Mouse (Mus musculus) ovary, adult 2 months (tissue): ENCODE measurements around the gene Syt3. TPM values are rescaled to one million over a fixed set of nuclear protein-coding genes. Genes with fewer than 3 reads are reported as not detected.

Experiments
- polyA plus RNA-seq: library from polyadenylated mRNA; depleted of rRNA; stranded (reverse); fragments of >200 nt; gene quantifications from 2 replicates; pipeline ENCODE4 v1.2.3, GENCODE M21; 2012; rRNA removed

The Syt3 gene
- 5.9 and 6.5 TPM in 2 replicates for polyA plus RNA-seq

DNA sequence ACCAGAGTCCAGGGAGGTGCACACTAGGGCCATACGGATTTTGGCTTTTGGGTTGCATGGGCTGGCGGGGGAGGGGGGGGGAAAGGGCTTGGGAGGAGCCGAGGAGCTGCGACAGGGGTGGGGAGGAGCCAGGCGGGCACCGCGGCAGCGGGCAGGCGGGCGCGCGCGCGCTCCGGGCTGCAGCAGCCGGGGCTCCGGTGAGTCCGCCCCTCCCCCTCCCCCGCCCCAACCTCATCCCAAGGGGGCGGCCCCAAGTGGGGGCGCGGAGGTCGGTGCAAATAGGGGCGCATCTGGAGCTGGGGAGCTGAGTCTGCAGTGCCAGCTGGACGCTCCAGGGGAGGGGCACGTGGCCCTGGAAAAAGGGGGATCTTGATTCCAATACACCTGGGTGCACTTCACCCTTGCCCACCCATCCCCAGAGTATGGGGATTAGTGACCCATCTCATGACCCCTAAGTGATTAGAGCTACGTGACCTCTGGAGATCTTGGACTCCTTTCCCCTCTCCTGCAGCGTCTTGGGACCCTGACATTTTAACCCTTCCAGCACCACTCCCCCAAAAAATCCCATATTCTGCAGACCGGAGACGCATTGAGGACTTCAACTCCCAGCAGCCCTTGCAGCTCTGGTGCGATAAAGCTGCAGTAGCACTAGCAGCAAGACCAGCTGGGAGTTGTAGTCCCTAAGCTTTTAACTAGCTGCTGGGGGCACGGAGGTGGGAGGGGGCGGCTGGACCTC lies at the start of gene Syt3:
TSS of gene Syt3 (plus strand) at position 123 of the 736 bp plus-strand sequence.

DNA sequence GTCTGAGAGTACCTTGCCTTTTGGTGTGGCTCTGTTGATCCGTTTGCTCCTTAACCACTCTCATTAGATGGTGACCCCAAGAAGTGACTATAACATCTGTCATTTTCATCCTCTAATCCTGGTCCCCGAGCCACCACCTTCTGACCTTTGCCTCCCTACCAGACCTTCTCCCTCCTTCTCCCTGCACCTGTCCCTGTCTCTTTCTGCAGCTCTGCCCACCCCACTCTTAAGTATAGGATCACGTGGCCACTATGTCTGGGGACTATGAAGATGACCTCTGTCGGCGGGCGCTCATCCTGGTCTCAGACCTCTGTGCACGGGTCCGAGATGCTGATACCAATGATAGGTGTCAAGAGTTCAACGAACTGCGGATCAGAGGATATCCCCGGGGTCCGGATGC lies 1.8 kb downstream of the Syt3 start, which contains the start of gene 1700008O03Rik:
TSS of gene 1700008O03Rik (minus strand) at position 101 of the 400 bp plus-strand sequence.

DNA sequence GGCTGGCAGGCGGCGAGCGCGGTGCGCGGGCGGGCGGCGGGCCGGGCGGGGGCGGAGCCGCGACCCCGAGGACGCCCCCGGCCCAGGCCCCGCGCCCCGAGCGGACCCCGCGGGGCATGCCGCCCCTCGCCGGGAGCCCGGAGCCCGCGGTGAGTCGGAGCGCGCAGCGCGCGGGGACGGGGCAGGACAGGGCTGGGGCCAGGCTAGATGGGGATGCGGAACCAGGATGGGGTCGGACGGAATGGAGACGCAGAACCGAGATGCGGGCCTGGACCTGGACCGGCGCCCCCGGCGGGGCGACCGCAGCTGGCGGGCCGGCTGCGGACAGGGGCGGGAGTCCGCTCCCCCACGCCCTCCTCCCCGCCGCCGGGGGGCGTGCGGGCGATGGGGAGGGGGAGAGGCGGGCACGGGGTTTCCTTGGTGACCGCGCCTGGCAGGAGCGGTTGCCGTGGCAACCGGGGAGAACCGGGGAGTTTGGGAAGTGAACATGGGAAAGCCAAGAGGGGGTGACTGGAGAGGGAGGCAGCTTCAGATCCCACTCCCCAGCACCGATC lies 45.1 kb downstream of the Syt3 start, which contains the start of gene Lrrc4b:
TSS of gene Lrrc4b (plus strand) at position 51 of the 554 bp plus-strand sequence.

Other genes starting within 250 kb of the Syt3 start
- not detected in 2 replicates for gene Klk1b16, start 247.3 kb upstream of the Syt3 start, polyA plus RNA-seq
- 4.4 and 5.6 TPM in 2 replicates for gene Klk1b24, start 195.9 kb upstream of the Syt3 start, polyA plus RNA-seq
- not detected in 2 replicates for gene Klk1b3, start 185.9 kb upstream of the Syt3 start, polyA plus RNA-seq
- gene Klk1b4, start 176.7 kb upstream of the Syt3 start, polyA plus RNA-seq: not detected in 2 replicates
- 0.15 and 0.29 TPM in 2 replicates for gene Klk1b5, start 168.2 kb upstream of the Syt3 start, polyA plus RNA-seq
- gene Klk1, start 158.7 kb upstream of the Syt3 start, polyA plus RNA-seq: 10.3 and 15.0 TPM in 2 replicates
- gene Gm36864, start 147.9 kb upstream of the Syt3 start, polyA plus RNA-seq: not detected in 2 replicates
- gene 1700028J19Rik, start 137.4 kb upstream of the Syt3 start, polyA plus RNA-seq: 1.7 and 1.9 TPM in 2 replicates
- gene 2410002F23Rik, start 137.4 kb upstream of the Syt3 start, polyA plus RNA-seq: 302 and 308 TPM in 2 replicates
- gene Acp4, start 126.7 kb upstream of the Syt3 start, polyA plus RNA-seq: 0.14 and 0.29 TPM in 2 replicates
- gene Gm15517, start 122.7 kb upstream of the Syt3 start, polyA plus RNA-seq: not detected in 2 replicates
- 17.9 and 24.7 TPM in 2 replicates for gene Clec11a, start 77.2 kb upstream of the Syt3 start, polyA plus RNA-seq
- gene Shank1, start 73.8 kb upstream of the Syt3 start, polyA plus RNA-seq: 1.6 and 1.7 TPM in 2 replicates
- gene 1700008O03Rik, start 1.7 kb downstream of the Syt3 start, polyA plus RNA-seq: 2.6 and 2.8 TPM in 2 replicates
- 12.9 and 15.2 TPM in 2 replicates for gene Lrrc4b, start 44.9 kb downstream of the Syt3 start, polyA plus RNA-seq
- 0.46 and 2.6 TPM in 2 replicates for gene Aspdh, start 81.3 kb downstream of the Syt3 start, polyA plus RNA-seq
- gene Josd2, start 83.9 kb downstream of the Syt3 start, polyA plus RNA-seq: 224 and 234 TPM in 2 replicates
- 430 and 453 TPM in 2 replicates for gene Emc10, start 112.4 kb downstream of the Syt3 start, polyA plus RNA-seq
- gene Fam71e1, start 112.5 kb downstream of the Syt3 start, polyA plus RNA-seq: 19.1 and 24.1 TPM in 2 replicates
- 1.3 and 1.4 TPM in 2 replicates for gene Mybpc2, start 140.6 kb downstream of the Syt3 start, polyA plus RNA-seq
- 0.78 and 1.3 TPM in 2 replicates for gene Spib, start 148.0 kb downstream of the Syt3 start, polyA plus RNA-seq
- 92.1 and 95.5 TPM in 2 replicates for gene Pold1, start 164.7 kb downstream of the Syt3 start, polyA plus RNA-seq
- 236 and 251 TPM in 2 replicates for gene Nr1h2, start 169.8 kb downstream of the Syt3 start, polyA plus RNA-seq
- 24.1 and 29.3 TPM in 2 replicates for gene Napsa, start 188.3 kb downstream of the Syt3 start, polyA plus RNA-seq
- gene Kcnc3, start 206.6 kb downstream of the Syt3 start, polyA plus RNA-seq: 2.9 and 3.1 TPM in 2 replicates